Mouse (Mus musculus) liver, adult 2 months (tissue): ENCODE measurements around the gene Dgat2. TPM values are rescaled to one million over a fixed set of nuclear protein-coding genes. Genes with fewer than 3 reads are reported as not detected.

Experiments used
- DNase-seq: peaks from one replicate; pipeline ENCODE4 v3.0.0-alpha.2; 2011; ENCODE audit warnings: low read depth, low spot score; ENCODE audit errors: extremely low read depth
- H3K27ac ChIP-seq: fragments of 200-500 bp; replicated peaks from 2 replicates; pipeline ENCODE4 v1.5.1; 2012; ENCODE audit warnings: low read depth, mild to moderate bottlenecking, control low read depth, inconsistent platforms, low read length; ENCODE audit not compliant: insufficient read depth
- H3K27me3 ChIP-seq: fragments of 200-500 bp; 2 replicates; pipeline ENCODE4 v1.6.1; 2012; ENCODE audit warnings: mild to moderate bottlenecking, moderate library complexity, low read length, inconsistent platforms; ENCODE audit not compliant: control insufficient read depth, insufficient read depth
- H3K36me3 ChIP-seq: fragments of 200-500 bp; 2 replicates; pipeline ENCODE4 v1.6.1; 2012; ENCODE audit warnings: low read length, inconsistent platforms; ENCODE audit not compliant: control insufficient read depth, insufficient read depth
- H3K4me1 ChIP-seq: fragments of 200-500 bp; 2 replicates; pipeline ENCODE4 v1.6.1; 2011; ENCODE audit warnings: low read length; ENCODE audit not compliant: control insufficient read depth, insufficient read depth
- H3K4me3 ChIP-seq: fragments of 200-500 bp; 2 replicates; pipeline ENCODE4 v1.5.1; 2011; ENCODE audit warnings: low read depth, mild to moderate bottlenecking, control low read depth, low read length, moderate library complexity; ENCODE audit not compliant: insufficient read depth
- H3K79me2 ChIP-seq: fragments of 200-500 bp; 2 replicates; pipeline ENCODE4 v1.6.1; 2012; ENCODE audit warnings: inconsistent platforms, mild to moderate bottlenecking, low read length, moderate library complexity; ENCODE audit not compliant: control insufficient read depth, insufficient read depth
- H3K9ac ChIP-seq: fragments of 200-500 bp; 2 replicates; pipeline ENCODE4 v1.6.1; 2012; ENCODE audit warnings: low read depth, mild to moderate bottlenecking, control low read depth, inconsistent platforms, low read length
- CTCF ChIP-seq: fragments of 200-500 bp; IDR thresholded peaks from 2 replicates; pipeline ENCODE4 v1.5.1; 2011; ENCODE audit warnings: low read depth, low read length, control low read depth
- POLR2A ChIP-seq: fragments of 200-500 bp; IDR thresholded peaks from 2 replicates; pipeline ENCODE4 v1.6.1; 2011; ENCODE audit warnings: low read length, control low read depth; ENCODE audit not compliant: insufficient read depth; ENCODE audit errors: extremely low read depth
- WGBS: fragments of 180-500 bp; shearing (Covaris S2); methylation state at CpG from one replicate; pipeline ENCODE4 v1.1.7; 2018; 5-methylcytosine and 5-hydroxymethylcytosine counted together
- polyA plus RNA-seq: library from polyadenylated mRNA; depleted of rRNA; stranded (reverse); fragments of >200 nt; gene quantifications from 2 replicates; pipeline ENCODE4 v1.2.3, GENCODE M21; 2012
- total RNA-seq: library from RNA; depleted of rRNA; stranded (reverse); fragments of >200 nt; gene quantifications from 2 replicates; pipeline ENCODE4 v1.2.3, GENCODE M21; 2014

The Dgat2 gene
- total and polyA plus RNA-seq, 2 experiments, result 464 to 610 TPM

DNA sequence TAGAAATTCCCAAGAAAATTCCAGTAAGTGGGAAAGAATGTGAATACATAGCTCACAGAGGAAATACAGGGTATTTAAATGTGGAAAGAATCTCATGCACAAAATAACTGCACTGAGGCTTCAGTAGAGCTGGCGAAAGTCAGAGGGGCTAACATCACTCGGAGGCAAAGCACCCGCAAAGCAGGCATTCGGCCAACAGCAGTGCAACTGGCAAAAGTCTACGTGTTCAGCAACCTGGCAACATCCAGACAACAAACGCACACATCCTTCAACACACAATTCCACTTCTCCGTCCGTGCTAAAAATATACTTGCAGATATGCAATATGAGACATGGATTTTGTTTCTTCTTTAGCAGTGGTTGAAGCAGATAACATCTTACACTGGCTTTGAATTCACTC, 56.5 kb downstream of the Dgat2 start:
- TF ChIP-seq CTCF, result no peak
- TF ChIP-seq POLR2A, result no peak
- Histone ChIP-seq H3K36me3 (no peaks in the 10 kb centered on the region), H3K9ac (no peak overlapping the region), H3K27me3 (no peaks in the 10 kb centered on the region), H3K4me3 (no peak overlapping the region), H3K27ac (no peak overlapping the region), H3K4me1 (peaks cover 45% of the 10 kb centered on the region), H3K79me2 (peaks cover 56% of the 10 kb centered on the region)
- DNase-seq, result no peak
- WGBS, result 20% methylated on average over 8 of the region's 8 CpGs

DNA sequence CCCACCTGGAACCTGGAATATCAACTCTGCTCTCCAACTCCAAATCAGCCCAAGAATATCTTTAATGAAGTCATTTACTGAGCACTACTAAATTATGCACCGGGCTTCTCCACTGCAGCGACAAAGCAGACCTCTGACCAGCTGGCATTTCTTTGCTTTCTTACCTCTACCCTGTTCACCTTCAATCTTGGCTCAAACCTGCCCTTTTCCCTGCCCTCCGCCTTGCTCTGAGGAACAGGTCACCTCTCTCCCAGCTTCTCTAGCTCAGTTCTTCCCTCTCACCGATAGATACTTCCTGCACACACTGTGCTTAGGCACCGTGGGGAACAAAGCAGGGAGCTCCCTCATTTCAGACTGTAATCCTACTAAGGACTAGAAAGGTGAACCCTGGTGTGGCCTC, 59.9 kb downstream of the Dgat2 start:
- no peak overlapping the region for H3K4me3 ChIP-seq
- H3K27me3 ChIP-seq, result no peaks in the 10 kb centered on the region
- no peak overlapping the region for H3K9ac ChIP-seq
- peaks cover 39% of the 10 kb centered on the region for H3K79me2 ChIP-seq
- DNase-seq, result peak; percentile 62
- peaks cover 33% of the 10 kb centered on the region for H3K4me1 ChIP-seq
- no peaks in the 10 kb centered on the region for H3K36me3 ChIP-seq
- 16% methylated on average over 5 of the region's 5 CpGs for WGBS
- H3K27ac ChIP-seq, result peak overlapping the region; percentile 36
- TF ChIP-seq POLR2A (no peak), CTCF (no peak)

DNA sequence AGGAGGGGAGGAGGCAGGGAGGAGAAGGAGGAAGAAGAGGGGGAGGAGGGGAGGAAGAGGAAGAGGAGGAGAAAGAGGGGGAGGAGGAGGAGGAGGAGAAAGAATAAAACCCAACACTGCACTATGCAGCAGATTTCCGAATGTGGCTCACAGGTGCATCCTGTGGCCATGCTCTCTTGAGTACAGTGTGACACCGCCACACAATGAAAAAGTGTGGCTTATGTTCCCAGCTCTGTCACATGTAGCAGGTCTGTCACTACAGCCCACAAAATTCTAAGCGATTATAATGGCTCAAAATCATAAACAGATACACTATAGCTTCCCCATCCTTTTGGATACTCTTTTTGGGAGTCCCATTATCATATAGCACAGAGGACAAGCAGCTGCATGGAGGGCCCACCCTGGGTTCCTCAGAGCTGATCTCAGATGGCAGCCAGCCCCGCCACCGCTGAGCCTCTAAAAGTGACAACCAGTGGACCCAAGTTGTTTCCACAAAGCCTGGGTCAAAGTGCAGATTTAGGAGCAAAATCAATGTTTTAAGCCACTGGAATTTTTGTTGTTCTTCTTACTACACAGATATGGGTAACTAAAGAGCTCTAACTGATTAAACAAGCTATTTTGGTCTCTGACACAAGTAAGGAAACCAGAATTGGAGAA, 61.5 kb downstream of the Dgat2 start:
- Histone ChIP-seq H3K27ac (peak overlapping the region; percentile 50), H3K4me3 (no peak overlapping the region), H3K79me2 (peaks cover 37% of the 10 kb centered on the region), H3K27me3 (no peaks in the 10 kb centered on the region), H3K9ac (no peak overlapping the region), H3K4me1 (peaks cover 34% of the 10 kb centered on the region), H3K36me3 (no peaks in the 10 kb centered on the region)
- 38% methylated on average over 5 of the region's 5 CpGs for WGBS
- peak; percentile 85 for DNase-seq
- TF ChIP-seq CTCF (no peak), POLR2A (no peak)

DNA sequence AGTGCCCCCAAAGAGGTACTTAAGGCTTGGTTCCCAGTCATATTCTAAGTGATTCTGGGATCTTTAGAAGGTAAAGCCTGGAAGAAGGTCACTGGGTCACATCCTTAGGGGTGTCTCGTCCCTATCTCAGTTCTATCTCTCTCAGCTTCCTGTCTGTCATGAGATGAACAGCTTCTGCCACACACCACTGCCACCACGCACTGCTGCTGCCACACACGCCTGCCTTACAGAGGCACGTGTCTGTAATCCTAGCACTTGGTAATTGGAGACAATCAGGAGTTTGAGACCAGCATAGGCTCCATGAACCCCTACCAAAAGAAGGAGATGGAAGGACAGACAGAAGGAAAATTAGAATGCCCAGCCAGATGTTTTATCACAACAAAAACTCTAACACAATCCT, 62.4 kb downstream of the Dgat2 start:
- Histone ChIP-seq H3K9ac (no peak overlapping the region), H3K4me1 (peaks cover 31% of the 10 kb centered on the region), H3K27ac (no peak overlapping the region), H3K4me3 (no peak overlapping the region), H3K27me3 (no peaks in the 10 kb centered on the region), H3K36me3 (no peaks in the 10 kb centered on the region), H3K79me2 (peaks cover 37% of the 10 kb centered on the region)
- 80% methylated on average over 4 of the region's 4 CpGs for WGBS
- DNase-seq, result no peak
- no peak for TF ChIP-seq CTCF
- no peak for TF ChIP-seq POLR2A

DNA sequence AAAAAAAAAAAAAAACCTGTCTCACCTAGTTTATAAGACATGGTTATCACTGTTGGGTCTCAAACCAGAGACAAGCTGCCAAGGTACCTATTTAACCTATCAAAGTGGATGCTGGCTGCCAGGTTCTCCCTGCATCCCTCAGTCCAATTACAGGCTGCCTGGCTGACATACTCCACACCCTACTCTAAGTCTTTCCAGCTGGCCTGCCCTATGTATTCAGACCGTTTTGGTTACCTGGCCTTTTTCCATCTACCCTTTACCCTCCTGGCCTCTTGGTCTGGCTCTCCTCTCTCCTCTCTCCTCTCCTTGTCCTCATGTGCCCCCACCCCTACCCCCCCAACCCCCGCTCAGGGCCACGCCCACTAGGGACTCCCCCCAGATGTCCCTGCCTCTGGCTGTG, 65.7 kb downstream of the Dgat2 start:
- WGBS, result 27% methylated on average over 3 of the region's 3 CpGs
- DNase-seq, result peak; percentile 90
- H3K27ac ChIP-seq, result peak overlapping the region; percentile 63; the same call in 1 of the 2 replicates

DNA sequence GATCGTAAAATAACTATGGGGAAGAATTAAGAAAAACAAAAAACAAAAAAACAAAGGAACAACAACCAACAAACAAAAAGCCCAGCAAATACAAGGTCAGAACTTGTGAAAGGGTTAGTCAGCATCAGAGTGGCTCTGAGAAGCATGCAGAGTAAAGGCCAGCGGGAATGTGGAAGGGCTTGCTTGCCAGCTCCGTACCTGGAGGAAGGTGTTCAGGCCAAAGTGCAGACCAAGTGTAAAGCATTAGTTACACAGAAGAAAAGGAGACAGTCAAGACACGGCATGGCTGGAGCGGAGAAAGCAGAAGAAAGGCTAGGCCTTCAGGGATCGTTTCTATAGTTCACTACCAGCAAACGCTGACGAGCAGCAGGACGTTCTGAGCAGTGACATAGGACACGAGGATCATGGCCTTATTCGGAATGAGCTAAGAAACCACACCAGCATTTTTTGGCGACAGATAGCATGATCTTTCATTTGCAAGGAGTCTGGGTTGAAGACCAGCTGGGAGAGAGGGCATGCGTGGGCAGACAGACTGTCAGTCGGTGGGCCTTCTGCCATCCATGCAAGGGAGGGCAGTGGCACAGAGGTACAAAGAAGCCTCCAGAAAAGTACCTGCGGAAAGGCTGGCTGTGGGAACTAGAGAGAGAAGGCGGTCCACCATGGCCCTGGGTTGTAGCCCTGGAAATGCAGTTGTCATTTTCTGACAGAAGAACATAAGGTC, 68.4 kb downstream of the Dgat2 start:
- no peaks in the 10 kb centered on the region for H3K36me3 ChIP-seq
- H3K27ac ChIP-seq, result no peak overlapping the region
- WGBS, result 74% methylated on average over 16 of the region's 16 CpGs

More for the DNA sequence above, 65.7 kb downstream of the Dgat2 start:
- Histone ChIP-seq H3K4me3 (no peak overlapping the region), H3K27me3 (no peaks in the 10 kb centered on the region), H3K36me3 (no peaks in the 10 kb centered on the region), H3K9ac (no peak overlapping the region), H3K4me1 (peaks cover 21% of the 10 kb centered on the region), H3K79me2 (peaks cover 33% of the 10 kb centered on the region; the same call in 1 of the 2 replicates)
- no peak for TF ChIP-seq POLR2A
- TF ChIP-seq CTCF, result no peak

More for the DNA sequence above, 68.4 kb downstream of the Dgat2 start:
- no peak for TF ChIP-seq POLR2A
- no peak for TF ChIP-seq CTCF
- H3K4me1 ChIP-seq, result peaks cover 13% of the 10 kb centered on the region
- DNase-seq, result peak; percentile 63
- H3K9ac ChIP-seq, result no peak overlapping the region
- no peak overlapping the region for H3K4me3 ChIP-seq
- no peaks in the 10 kb centered on the region for H3K27me3 ChIP-seq
- peaks cover 26% of the 10 kb centered on the region; the same call in 1 of the 2 replicates for H3K79me2 ChIP-seq
